Mouse (Mus musculus): ENCODE measurements at regions not wholly inside any gene's neighbourhood (a gene's known extent, or its start where the extent isn't known, plus 50 kb on each side); places are given as distances from the start of the nearest gene placed in this dataset.

- TF ChIP-seq CTCF (IDR thresholded peaks at IDR 0.05; ENCODE audit: borderline replicate concordance, control insufficient read depth, extremely low read depth, insufficient read depth, low read length, poor library complexity), result no peak
- TF ChIP-seq POLR2A (IDR thresholded peaks at IDR 0.05; ENCODE audit: control insufficient read depth, extremely low read depth, insufficient read depth, low read length, poor library complexity), result no peak
Measured at GRCm38 (mm10) chr12:110112723-110113105, 166.2 kb upstream of the Dio3 start.

Measured in thymus, adult 2 months (tissue).